Mouse (Mus musculus): ENCODE measurements around the gene Lsm11. TPM values are rescaled to one million over a fixed set of nuclear protein-coding genes. Genes with fewer than 3 reads are reported as not detected.

Gene Lsm11
- polyA plus RNA-seq (2017; shearing (Covaris generic)), result 7.9 TPM

DNA sequence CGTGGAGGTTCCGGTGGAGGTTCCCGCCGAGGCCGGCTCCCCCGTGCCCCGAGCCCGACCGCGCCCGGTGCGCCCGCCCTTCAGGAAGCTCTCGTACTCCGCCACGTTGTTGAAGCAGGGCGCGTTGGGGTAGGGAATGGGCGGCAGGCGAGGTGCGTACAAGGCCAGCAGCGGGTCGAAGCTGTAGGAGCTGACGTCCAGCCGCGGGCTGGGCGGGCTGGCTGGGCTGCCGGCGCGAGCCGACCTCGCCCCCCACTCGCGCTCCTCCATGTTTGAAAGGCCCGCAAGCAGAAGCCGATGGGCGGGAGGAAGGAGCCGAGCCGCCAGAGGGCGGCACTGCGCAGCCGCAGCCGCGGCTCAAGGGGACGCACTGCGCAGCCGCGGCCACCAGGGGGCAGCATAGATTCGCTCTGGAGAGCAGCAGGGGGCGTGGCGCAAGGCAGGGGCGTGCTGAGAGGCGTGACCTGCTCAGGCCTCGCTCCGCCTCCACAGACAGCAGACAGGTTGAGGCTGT is at the start of gene Lsm11:
Gene Lsm11 (minus strand): TSS at position 293 of the 514 bp plus-strand sequence.

DNA sequence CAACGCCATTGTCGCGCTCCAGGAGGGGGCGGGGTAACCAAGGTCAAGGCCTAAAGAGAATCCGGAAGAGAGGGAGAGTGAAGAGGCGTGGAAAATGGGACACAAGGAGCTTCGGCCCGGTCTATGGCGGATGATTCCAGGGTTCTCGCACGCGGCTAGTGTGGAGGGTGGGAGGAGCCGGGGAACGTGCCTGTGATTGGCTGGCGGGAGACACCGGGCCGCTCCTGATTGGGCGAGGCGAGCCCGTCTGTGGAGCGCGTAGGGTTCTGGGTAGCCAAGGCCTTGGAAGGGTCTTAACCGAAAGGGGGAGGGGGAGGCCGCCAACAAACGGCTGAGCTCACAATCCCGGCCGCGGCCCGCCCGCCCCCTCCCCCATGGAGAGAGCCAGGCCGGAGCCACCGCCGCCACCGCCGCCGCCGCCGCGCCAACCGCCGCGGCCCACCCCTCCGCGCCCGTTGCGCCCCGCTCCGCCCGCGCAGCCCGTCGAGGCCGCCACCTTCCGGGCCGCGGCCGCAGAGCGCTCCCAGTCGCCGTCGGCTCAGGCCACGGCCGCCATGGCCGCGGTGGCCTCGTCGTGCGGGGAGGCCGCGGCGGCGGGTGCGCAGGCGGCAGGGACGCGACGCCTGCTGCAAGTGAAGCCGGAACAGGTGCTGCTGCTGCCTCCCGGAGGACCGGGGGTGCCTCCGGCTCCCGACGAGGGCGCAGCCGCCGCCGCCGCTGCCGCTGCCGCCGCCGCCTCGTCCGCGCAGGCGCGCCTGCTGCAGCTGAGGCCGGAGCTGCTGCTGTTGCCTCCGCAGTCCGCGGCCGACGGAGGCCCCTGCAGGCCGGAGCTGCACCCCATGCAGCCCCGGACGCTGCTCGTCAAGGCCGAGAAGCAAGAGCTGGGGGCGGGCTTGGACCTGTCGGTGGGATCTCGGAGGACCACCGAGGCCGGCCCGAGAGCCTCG is 35.5 kb upstream of the Lsm11 start, which contains the start of gene Sox30:
Gene Sox30 (plus strand): TSS at position 365 of the 947 bp plus-strand sequence.

DNA sequence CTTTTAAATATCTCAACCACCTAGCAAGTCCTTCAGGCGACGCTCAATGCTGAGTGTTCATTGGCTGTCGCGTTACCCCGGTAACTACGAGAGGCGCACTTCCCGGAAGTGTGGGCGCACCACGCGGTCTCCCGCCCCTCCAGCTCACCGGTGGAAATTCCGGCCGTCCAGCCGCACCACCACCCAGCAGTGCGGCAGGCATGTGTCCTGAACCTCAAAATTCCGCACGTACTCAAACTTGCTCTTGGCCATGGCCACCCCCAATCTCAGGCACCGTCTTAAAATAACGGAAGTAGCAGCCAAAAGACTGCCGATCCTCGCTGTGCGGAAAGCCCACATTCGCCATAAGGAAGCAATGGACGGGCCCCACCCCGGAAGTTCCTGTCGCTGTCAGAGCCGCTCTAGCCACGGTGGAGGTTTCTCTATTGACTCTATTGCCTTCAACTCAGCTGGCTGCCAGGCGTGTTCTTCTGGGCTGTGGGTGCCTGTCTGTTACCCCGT is 10.4 kb upstream of the Lsm11 start, which contains the start of gene Thg1l:
Gene Thg1l (minus strand): TSS at position 368 of the 501 bp plus-strand sequence.

Other genes with a start within 250 kb of the Lsm11 start
- gene Clint1, start 92.9 kb downstream of the Lsm11 start, polyA plus RNA-seq (2017; shearing (Covaris generic)), result 343 TPM
- gene Thg1l, start 10.6 kb upstream of the Lsm11 start, polyA plus RNA-seq (2017; shearing (Covaris generic)), result 6.8 TPM
- not detected for gene Sox30, start 35.4 kb upstream of the Lsm11 start, polyA plus RNA-seq (2017; shearing (Covaris generic))
- gene Gm12166, start 107.4 kb upstream of the Lsm11 start, polyA plus RNA-seq (2017; shearing (Covaris generic)), result 9.3 TPM
- 21.2 TPM for gene Adam19, start 111.1 kb upstream of the Lsm11 start, polyA plus RNA-seq (2017; shearing (Covaris generic))
- 0.15 TPM for gene Nipal4, start 221.6 kb upstream of the Lsm11 start, polyA plus RNA-seq (2017; shearing (Covaris generic))

Data from effector memory CD4-positive, alpha-beta T cell, adult 7 months (primary cell).